Mouse (Mus musculus) erythroblast, embryonic 14.5 days (primary cell): ENCODE results near the gene Gm2956.
"Not testable (repeated sequence)": the region's sequence is repeated elsewhere in the genome, so short reads cannot be mapped to it uniquely, and the experiment has no call there.

Experiments used
- GATA1 ChIP-seq: IDR thresholded peaks from 2 replicates; pipeline ENCODE4 v1.6.1; 2012; ENCODE audit warnings: low read length, inconsistent platforms, mixed read lengths
- TAL1 ChIP-seq: IDR thresholded peaks from 3 replicates; pipeline ENCODE4 v1.6.1; 2012; ENCODE audit warnings: low read length, inconsistent platforms, mixed read lengths

GRCm38 (mm10) chr14:3332087-3332677 is at the start of gene Gm2956:
- not testable (repeated sequence) for TF ChIP-seq TAL1, GATA1
